Mouse (Mus musculus): Measurements from ENCODE around the gene Slc6a20b.
"Not testable (repeated sequence)": the region's sequence is repeated elsewhere in the genome, so short reads cannot be mapped to it uniquely, and the experiment has no call there.

- TF ChIP-seq POLR2A (IDR thresholded peaks at IDR 0.05; ENCODE audit: low read depth, low read length); CTCF (IDR thresholded peaks at IDR 0.05; ENCODE audit: borderline replicate concordance, insufficient read depth, low read length): not testable (repeated sequence)
Measured at GRCm38 (mm10) chr9:123659986-123660676, 27.8 kb upstream of the Slc6a20b start.
